Mouse (Mus musculus) kidney, postnatal 4 days (tissue): ENCODE measurements around the gene Wdtc1.

Source experiments
- DNase-seq, 2 experiments: peaks; one replicate each; pipeline ENCODE4 v3.0.0; 2021; ENCODE audit warnings: mixed read lengths in 2 of 2

The Wdtc1 gene

DNA sequence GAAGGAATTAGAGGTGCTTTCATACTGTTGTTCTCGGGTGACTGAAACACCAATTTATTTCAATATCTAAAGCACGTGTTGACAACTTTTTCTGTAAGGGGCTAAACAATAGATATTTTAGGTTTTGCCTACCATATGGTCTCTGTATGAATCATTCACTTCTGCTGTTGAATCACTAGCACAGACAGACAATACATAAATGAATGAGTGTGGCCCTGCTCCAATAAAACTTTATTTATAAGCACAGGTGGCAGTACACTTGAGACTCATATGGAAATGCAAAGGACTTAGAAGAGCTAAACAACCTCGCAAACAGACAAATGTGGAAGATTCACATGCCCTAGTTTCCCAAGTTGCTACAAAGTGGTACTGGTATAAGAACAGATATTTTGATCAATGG lies 33.6 kb downstream of the Wdtc1 start:
- no peak for DNase-seq

DNA sequence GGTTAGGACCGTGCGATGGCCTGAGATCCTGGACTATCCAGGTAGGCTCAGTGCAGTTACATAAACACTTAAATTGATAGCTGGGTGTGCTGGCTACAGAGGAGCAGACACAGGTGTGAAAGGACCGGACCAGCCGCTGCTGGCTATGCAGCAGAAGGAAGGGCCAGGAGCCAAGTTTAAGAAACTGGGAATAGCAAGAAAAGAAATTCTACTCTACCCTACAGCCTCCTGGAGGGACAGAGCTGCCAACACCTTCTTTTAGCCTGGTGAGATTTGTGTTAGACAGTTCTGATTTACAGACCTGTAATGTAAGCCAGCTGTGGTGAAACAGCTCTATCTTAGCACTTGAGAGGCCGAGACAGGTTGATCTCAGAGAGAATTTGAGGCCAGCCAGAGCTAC lies 37.3 kb downstream of the Wdtc1 start:
- no peak for DNase-seq

DNA sequence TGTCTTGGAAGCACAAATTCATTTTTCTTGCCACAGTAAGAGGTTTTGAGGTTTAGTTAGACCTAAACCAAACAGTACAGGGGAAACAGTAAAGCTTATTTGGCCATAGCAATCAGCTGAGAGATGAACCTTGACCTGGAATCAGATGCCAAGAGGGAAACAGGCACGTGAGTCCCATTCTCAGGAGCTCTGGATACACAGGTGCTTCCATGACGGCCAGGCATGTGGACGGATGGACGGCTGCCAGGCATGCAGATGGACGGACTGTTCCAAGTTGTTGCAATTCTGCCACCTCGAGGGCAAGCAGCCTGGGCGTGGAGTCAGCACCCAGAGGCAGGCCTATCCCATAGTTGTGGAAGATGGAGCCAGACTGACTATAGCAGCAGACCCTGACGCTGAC lies 38.4 kb downstream of the Wdtc1 start:
- DNase-seq, result peak; percentile 52 to 69

DNA sequence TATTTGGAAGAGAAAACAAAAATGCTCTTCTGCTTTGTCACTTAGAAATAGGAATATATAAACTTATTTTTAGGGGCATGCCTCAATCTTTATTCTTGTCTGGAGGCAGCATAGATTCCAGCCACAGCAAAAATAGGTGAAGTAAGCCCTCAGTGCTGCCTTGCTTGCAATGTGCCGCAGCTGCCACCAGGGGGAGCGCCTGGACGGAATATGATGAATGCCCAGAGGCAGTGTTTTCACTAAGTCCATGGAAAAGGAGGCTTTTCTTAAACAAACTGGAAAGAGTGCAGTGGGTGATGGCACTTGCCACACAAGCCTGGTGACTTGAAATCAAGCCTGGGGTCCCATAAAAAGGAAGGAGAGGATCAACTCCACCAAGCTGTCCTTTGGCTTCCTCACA lies 43.3 kb downstream of the Wdtc1 start:
- DNase-seq, result peak; percentile 92 to 95

DNA sequence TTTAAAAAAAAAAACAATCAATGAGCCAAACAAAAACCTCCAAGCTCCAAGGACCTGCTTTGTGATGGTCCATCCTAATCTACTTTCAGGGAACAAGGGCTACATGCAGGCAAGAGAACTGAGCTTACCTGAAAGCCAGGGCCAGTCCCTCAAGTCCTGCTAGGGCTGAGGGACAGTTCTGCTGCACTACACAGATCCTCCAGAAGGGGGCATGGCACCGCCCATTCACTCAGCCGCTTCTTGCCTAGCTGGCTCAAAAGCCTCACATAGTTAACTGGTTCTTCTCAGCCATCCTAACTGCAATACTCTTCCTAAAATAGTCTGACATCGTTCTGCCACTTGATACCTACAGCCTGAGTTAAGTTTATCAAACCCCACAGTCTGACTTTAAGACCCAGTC lies 46.0 kb downstream of the Wdtc1 start:
- DNase-seq, result peak; percentile 77 to 79

DNA sequence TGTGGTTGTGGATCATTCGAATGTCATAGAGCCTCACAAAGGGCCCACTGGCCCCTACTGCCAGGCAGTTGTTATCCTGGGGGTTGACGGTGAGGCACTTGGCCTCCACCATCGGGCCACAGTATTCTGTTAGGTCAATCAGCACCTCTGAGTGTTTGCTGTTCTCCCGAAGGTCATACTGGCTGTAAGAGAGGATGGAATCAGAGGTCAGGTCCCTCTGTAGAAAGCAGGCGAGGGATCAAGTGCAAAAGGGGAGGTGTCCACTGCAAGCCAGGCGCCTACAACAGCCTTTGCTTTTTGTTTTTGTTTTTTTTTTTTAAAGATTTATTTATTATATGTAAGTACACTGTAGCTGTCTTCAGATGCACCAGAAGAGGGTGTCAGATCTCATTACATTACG lies 47.5 kb downstream of the Wdtc1 start:
- DNase-seq, result no peak

DNA sequence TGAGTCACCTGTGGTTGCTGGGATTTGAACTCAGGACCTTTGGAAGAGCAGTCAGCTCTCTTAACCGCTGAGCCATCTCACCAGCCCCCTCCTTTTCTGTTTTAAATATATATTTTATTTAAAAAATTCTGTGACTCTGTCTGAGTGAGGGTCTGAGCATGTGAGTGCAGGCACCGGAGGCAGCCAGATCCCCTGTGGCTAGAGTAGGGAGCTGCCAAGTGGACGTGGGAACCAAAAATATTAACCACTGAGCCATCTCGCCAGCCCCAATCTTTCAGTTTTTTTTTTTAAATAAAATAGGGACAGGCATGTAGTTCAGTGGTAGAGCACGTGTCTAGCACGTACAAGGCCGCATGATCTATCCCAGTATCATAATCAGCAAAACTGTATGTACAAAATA lies 48.5 kb downstream of the Wdtc1 start:
- no peak for DNase-seq

DNA sequence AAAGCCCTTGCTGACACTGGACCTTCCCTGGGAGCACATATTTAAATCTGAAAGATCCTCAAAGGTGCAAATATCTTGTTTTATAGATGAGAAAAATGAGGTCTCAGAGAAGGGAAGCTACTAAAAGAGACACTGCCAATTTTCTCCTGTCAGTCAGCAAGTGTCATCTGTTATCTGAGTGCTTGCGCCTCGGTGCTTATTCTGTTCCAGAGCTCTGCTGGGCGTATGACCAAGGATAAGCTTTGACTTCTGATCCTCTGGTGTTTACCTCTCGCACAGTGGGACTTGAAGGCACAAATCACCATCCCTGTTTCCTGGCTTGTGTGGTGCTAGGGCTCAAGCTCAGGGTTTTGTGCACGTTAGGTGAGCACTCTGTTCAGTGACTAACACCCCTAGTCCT lies 50.6 kb downstream of the Wdtc1 start:
- no peak for DNase-seq

DNA sequence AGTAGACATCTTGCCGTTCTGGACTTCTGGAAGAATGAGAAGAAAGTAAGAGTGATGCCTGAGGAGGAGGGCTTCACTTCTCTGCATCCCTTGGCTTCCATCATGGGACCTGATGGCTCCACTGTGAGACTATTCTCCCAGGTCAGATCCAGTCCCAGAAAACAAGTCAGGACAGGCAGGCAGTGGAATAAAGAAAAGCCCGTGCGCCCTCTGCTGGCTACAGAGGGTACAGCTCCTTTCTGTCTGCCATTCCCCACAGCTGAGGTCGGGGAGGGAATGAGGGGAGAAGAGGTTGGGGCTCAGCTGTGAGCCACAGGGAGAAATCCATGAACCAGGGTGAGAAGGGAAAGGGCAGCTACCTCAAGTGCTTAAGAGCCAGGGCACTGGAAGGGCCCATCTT lies 51.5 kb downstream of the Wdtc1 start:
- DNase-seq, result peak; percentile 86 to 87

DNA sequence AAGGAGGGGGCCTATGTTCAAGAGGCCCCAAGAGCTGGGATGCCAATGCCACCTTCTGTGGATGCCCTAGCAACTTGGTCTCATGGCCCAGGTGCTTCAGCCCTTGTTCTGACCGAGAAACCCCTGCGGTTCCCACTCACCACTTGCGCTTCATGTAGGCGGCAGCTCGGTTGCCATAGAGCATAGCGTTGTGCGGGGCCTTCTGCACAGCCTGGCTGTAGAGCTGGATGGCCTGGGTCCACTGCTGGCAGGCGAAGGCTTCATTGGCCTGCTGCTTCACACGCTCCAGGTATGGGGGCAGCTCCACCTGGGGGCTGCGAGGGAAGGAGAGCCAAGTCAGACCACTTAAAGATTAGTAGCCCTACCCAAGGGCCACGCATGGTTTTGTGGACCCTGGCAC lies 52.9 kb downstream of the Wdtc1 start:
- DNase-seq, result no peak

DNA sequence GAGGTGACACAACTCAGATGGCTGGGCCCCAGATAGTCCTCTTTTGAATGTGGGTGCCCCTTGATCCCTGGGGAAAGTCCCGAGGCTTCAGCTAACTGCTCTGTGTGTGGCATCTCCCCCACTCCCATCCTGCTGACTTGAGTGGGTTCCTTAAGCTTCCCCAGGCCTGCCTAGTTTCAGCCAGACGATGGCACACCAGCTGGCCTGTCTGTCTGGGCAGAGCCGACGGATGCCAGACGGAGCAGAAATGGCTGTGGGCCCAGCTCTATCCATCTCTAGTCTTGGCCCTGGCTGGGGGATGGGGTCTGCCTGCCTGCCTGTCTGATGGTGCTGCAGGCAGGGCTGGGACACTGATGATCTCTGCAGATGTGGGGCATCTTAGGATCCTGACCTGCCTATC lies 53.6 kb downstream of the Wdtc1 start:
- DNase-seq, result no peak

DNA sequence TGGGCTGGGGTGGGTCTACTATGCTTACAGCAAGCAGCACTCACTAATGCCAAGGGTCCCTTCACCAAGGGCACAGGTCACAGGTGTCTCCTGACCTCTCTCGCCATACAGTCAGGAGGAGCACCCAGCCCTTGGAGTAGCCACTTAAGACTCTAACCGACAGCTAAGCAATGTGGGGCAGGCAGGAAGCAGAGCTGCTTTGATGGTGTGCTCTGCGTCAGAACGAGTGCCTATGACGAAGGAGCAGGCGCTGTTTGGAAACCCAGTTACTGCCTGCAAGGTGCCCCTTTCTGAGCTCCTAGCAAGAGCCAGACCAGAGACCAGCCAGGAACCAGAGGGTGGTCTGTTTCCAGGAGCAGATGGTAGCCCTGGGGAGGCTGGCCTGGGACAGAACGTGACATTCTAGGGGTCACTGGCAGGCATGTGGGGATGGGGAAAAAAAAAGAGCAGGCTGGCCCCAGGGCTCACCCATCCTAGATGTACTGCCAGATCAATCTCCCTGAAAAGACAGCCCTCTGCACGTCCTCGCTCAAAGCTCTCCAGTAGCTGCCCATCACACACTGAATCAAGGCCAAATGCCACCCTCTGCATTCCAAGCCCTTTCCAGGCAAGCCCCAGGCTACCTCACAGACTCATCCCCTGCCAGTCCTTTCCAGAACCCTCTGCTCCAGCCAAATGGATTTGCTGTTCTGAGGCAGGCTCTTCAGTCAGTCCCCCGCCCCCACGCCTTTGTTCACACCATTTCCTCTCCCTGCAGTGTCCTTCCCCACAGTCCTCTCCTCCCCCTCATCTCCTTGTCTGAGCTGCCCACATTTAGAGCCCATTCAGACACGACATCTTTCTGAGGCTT lies 54.5 kb downstream of the Wdtc1 start:
- DNase-seq, result peak; percentile 43 to 58

DNA sequence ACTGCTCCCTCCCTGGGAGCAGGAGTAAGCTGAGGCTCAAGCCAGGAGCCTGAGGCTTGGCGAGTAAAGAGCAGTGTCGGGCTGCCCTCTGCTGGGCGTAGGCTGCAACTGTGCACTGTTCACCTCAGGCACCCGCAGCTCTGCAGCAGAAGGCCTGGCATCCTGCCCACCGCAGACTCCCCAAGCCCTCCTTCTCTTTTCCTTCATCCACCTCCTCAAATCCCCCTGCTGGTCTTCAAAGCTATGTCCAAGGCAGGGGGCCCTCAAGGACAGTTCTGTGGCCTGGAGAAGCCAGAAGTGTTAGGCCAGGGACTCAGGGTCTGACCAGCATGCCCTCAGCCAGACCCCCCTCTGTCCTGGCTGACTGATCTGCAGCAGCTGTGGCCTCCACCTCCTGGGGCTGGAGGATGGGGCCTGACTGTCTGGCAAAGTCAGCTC lies 55.5 kb downstream of the Wdtc1 start:
- peak; percentile 91 to 93 for DNase-seq

DNA sequence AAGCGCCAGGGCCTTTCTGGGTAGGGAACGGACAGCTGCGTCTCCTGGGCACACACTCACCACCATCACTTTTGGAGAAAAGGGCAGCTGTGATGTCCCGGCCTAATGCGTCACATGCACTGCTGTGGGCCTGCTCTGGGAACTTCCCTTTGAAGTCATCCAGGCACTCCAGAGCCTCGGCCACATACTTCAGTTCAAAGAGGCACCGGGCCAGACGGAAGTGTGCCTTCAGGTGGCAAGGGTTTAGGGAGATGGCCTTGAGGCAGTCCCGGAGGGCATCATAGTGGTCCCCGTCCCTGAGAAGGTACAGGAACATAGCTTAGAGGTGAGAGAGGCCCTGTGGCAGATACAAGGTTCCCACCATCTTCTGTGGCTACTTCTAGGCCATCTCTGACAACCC lies 55.9 kb downstream of the Wdtc1 start:
- DNase-seq, result no peak

DNA sequence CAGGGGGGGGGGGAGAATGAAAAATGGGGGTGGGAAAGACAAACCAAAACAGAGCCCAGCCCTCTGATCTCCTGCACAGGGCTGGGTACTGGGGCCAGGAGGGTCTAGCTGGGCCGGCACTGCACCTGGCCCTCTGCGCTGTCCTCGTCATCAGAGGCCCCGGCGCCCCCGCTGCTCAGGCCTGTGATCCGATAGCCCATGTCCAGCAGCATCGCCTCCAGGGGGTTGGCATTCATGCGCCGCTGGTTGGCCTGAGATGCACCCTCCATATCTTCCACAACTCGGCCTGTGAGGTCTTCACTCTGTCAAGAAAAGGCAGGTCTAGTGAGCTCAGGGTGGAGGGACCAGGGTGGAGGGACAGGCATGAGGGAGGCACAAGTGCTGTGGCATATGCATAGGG lies 59.2 kb downstream of the Wdtc1 start:
- DNase-seq, result peak; percentile 29 to 46

DNA sequence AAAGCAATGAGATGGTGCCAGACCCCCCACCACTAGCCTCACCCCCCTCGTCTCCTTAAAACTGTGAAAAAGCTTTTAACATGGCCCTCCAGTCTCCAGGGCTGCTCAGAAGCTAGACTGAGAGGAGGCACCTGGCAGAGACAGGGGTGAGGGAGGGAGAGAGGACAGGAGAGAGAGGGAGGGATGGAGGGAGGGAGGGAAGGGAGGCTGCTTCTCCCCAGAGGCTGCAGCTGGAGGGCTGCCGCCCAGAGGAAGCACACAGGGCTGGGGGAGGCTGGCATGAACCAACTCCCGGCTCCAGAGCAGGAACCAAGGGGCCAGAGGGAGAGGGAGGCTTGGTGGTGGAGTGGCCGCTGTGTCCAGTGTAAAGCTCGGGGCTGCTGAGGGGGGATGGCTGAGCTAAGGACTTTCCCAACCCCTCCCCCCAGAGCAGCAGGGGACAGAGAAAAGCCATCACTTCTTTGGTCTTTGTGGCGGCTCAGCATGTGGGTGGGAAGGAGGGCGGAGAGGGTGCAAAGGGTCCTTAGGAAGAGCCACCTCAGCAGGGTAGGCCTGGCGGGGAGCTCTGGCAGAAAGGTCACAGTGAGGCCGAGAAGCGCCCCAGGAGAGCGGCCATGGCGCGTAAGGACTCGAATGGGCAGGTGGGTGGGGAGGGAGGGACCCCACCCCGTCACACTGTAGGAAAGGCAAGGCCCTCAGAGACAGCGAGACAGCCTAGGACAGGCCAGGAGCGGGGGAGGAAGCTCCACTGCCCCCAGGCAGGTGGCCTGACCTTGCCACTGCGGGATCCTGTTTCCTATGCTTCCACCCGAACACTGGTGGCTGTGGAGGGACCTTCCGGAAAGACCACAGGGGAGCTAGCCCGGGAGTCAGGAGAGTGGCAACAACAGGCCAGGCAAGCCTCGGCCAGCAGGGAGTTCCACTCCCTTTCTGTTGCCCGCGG lies 60.1 kb downstream of the Wdtc1 start:
- DNase-seq, result peak; percentile 66 to 80

DNA sequence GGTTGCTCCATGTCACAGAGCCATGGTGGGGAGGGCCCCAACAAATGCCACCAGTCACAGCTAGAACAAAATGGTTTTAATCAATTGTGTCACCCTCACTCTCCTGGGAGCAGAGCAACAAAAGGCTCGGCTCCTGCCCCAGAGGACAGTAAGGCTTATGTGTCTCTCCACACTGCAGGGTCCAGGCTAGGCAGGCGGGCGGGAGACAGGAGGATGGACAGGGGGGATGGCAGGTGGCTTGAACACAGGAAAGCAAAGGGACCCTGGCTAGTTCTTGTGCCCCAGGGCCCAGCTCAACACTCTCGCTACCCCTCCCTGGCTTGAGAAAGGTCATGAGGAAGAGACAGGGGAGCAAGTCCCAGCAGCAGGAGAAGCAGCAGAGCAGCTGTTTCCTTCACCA lies 60.9 kb downstream of the Wdtc1 start:
- DNase-seq, result no peak

DNA sequence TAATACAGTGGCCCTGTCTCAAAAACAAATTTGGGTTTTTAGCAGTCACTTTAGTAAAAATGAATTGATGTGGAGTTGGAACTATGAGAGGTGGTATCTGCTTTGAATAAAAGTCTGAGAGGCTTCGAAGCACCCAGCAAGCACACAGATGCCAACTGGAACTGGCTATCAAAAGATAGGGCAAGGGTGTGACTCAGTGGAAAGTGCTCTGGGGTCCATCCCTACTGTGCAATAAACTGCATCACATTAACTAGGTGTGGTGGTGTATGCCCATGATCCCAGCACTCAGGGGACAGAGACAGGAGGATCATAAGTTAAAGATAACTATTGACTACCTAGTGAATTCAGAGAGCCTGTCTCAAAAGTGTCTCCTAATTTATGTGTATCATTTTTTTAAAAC lies 62.0 kb downstream of the Wdtc1 start:
- no peak for DNase-seq

DNA sequence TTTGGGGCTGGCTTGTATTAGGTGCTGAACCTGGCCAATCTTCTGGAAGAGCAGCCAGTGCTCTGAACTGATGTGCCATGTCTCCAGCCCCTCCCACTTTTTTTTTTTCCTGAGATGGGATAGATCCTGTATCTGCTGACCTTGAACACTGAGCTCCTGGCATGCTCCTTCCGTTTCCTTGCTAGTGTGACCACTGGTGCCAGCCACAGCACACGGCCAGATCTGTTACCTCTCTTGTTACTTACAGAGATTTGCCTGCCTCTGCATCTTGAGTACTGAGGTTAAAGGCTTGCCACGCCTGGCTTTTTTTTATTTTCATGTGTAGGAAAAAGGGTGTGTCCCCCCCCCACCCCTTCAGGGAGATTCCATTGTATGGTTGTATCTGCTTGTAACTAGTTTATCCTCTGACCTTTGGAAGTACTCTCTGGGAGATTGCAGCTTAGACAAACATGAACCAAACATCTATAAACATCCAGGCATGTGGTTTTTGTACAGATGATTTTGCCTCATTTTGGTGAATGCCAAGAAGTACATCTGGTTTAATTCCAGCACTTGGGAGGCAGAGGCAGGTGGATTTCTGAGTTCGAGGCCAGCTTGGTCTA lies 66.7 kb downstream of the Wdtc1 start:
- DNase-seq, result no peak

DNA sequence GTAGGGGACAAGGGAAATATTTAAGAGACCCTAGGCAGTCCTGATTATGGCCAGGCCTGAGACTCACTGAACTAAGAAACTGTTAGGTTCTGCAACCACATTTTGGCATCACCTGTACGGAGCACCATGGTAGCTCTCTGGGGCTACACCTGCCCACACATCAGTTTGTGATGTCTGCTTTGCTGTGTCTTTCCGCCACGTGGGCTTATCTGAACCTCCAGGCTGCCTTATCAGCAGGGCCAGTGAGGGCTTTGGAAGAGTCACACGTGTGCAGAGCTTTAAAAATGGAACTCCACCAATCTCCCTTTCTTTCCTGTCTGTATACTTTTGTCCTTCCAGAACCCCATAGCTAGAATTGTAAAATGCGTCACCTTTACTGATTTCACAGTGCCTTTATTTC lies 67.3 kb downstream of the Wdtc1 start:
- no peak for DNase-seq

DNA sequence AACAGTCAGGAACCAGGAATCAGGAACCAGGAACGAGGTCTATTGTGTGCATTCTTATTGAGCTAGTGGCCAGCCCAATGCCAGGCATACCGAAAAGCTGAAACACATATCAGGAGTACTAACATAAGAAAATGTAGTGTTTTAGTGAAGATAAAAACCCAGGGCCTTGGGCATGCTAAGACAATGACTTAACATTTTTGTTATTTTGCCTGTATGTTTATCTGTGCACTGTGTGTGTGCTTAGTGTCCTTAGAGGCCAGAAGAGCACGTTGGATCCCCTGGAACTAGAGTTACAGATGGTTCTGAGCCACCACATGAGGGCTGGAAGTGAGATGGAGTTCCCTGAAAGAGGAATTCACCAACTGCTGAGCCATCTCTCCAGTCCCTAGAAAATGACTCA lies 68.0 kb downstream of the Wdtc1 start:
- DNase-seq, result no peak

DNA sequence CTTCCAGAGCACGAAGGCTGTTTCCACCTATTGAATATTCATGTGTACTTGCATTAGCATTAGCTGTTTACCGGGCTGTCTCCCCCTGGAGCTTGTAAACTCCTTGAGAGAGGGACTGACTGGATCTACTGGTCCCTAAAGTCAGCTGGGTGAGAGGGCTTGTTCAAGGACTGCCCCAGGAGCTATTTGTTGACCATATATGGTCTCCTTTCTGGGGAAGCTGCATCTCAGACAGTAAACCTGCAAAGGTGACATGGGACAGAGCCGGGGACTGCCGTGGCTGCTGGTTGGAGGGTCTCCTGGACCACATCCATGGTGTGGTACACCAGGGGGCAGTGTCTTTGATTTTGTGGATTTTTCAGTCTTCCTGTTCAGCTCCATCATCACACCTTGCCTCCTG lies 70.6 kb downstream of the Wdtc1 start:
- no peak for DNase-seq

DNA sequence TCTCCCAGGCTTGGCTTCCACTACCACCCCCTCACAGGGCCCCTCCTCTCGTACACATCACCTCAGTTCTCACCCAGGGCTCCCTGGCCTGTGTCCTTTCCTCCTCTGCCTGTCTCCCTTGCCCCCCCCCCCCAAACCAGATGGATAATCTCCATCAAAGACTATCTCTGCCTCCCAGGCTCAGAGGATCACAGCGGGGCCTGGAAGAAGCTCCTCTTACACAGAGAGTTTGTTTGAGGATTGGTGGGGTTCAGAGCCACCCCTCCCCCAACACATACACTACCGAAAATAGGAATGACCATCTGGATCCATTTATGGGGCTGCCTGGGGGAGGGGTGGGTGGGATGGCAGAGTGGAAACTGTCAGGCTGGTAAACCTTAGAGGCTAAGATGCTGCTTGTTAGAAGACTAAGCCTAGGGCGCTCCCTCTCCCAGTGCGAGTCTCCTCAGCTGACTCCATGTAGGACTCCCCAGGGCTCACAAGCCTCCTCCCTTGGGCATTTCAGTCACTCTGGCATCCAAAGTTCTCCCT lies 71.3 kb downstream of the Wdtc1 start:
- DNase-seq, result no peak
